Mouse (Mus musculus) heart, embryonic 11.5 days (tissue): ENCODE data around the gene Tssk1. TPM values are rescaled to one million over a fixed set of nuclear protein-coding genes. Genes with fewer than 3 reads are reported as not detected.

Source experiments
- ATAC-seq: fragments of 200-750 bp; cut with Nextera tagmentation; replicated peaks from 2 replicates; pipeline ENCODE4 v1.8.0; 2017; ENCODE audit warnings: moderate library complexity; ENCODE audit not compliant: insufficient number of reproducible peaks, low FRiP score, low TSS enrichment
- H3K27ac ChIP-seq: fragments of 300-500 bp; sonication (generic); 2 replicates; pipeline ENCODE4 v1.5.1; 2014; ENCODE audit warnings: mild to moderate bottlenecking, low read depth, low read length
- H3K27me3 ChIP-seq: fragments of 300-500 bp; sonication (generic); 2 replicates; pipeline ENCODE4 v1.6.1; 2014; ENCODE audit warnings: mild to moderate bottlenecking, low read length, mixed read lengths; ENCODE audit not compliant: control insufficient read depth, insufficient read depth
- H3K36me3 ChIP-seq: fragments of 300-500 bp; sonication (generic); 2 replicates; pipeline ENCODE4 v1.6.1; 2014; ENCODE audit warnings: mild to moderate bottlenecking, low read length, moderate library complexity, mixed read lengths; ENCODE audit not compliant: control insufficient read depth, insufficient read depth
- H3K4me1 ChIP-seq: fragments of 300-500 bp; sonication (generic); 2 replicates; pipeline ENCODE4 v1.6.1; 2014; ENCODE audit warnings: low read length; ENCODE audit not compliant: control insufficient read depth, insufficient read depth
- H3K4me2 ChIP-seq: fragments of 300-500 bp; sonication (generic); 2 replicates; pipeline ENCODE4 v1.6.1; 2014; ENCODE audit warnings: mild to moderate bottlenecking, moderate library complexity
- H3K4me3 ChIP-seq: fragments of 300-500 bp; sonication (generic); 2 replicates; pipeline ENCODE4 v1.5.1; 2014; ENCODE audit warnings: low read depth, low read length
- H3K9ac ChIP-seq: fragments of 300-500 bp; sonication (generic); 2 replicates; pipeline ENCODE4 v1.6.1; 2014; ENCODE audit warnings: mild to moderate bottlenecking, low read depth, low read length, moderate library complexity
- H3K9me3 ChIP-seq: fragments of 300-500 bp; sonication (generic); replicated peaks from 2 replicates; pipeline ENCODE4 v1.6.1; 2016; ENCODE audit warnings: low read length; ENCODE audit not compliant: control insufficient read depth
- WGBS: fragments of 180-500 bp; shearing (Covaris S2); extraction: QIAGEN DNeasy Blood & Tissue Kit; methylation state at CpG from one replicate; pipeline ENCODE4 v1.1.7; 2014; ENCODE audit not compliant: insufficient replicate concordance; 5-methylcytosine and 5-hydroxymethylcytosine counted together
- polyA plus RNA-seq: library from polyadenylated mRNA; unstranded; fragments of >200 nt; fragmentation: Nextera tagmentation; extraction: Ambion mirVana; gene quantifications from 2 replicates; pipeline ENCODE4 v1.2.1, GENCODE M21; 2014

Gene Tssk1
- polyA plus RNA-seq, 1 experiment from 2014 or later, result 0.07 TPM

- H3K9ac ChIP-seq, result no peak overlapping the region
- peaks cover 6% of the 10 kb centered on the region for H3K4me1 ChIP-seq
- 0 out of 2 replicates have a peak overlapping the region, but pooled peaks have one; percentile 2 for H3K27ac ChIP-seq
- H3K4me2 ChIP-seq, result no peak overlapping the region
- ATAC-seq, result no peak
- H3K27me3 ChIP-seq, result no peaks in the 10 kb centered on the region
- H3K36me3 ChIP-seq, result peaks cover 2% of the 10 kb centered on the region; the same call in 1 of the 2 replicates
- no peak overlapping the region for H3K4me3 ChIP-seq
- H3K9me3 ChIP-seq, result no peaks in the 10 kb centered on the region
- 15% methylated on average over 2 of the region's 2 CpGs for WGBS
Observed at GRCm38 (mm10) chr16:17929211-17929610, 35.2 kb downstream of the Tssk1 start.

GRCm38 (mm10) chr16:17929631-17930030 is 35.6 kb downstream of the Tssk1 start:
- Histone ChIP-seq H3K9ac (no peak overlapping the region), H3K27ac (no peak overlapping the region), H3K4me3 (no peak overlapping the region), H3K36me3 (peaks cover 2% of the 10 kb centered on the region; the same call in 1 of the 2 replicates), H3K27me3 (no peaks in the 10 kb centered on the region), H3K4me1 (peaks cover 6% of the 10 kb centered on the region), H3K4me2 (no peak overlapping the region), H3K9me3 (no peaks in the 10 kb centered on the region)
- no peak for ATAC-seq
- 85% methylated on average over 2 of the region's 2 CpGs for WGBS

- H3K36me3 ChIP-seq, result no peaks in the 10 kb centered on the region
- no peak overlapping the region for H3K4me2 ChIP-seq
- ATAC-seq, result no peak
- H3K9me3 ChIP-seq, result no peaks in the 10 kb centered on the region
- no peak overlapping the region for H3K9ac ChIP-seq
- H3K4me1 ChIP-seq, result peaks cover 3% of the 10 kb centered on the region
- no peak overlapping the region for H3K27ac ChIP-seq
- H3K4me3 ChIP-seq, result no peak overlapping the region
- peaks cover 7% of the 10 kb centered on the region for H3K27me3 ChIP-seq
- WGBS, result 70% methylated on average over 5 of the region's 5 CpGs
Observed at GRCm38 (mm10) chr16:17931906-17932460, 38.0 kb downstream of the Tssk1 start.

GRCm38 (mm10) chr16:17933594-17934444 is 39.8 kb downstream of the Tssk1 start:
- Histone ChIP-seq H3K27ac (no peak overlapping the region), H3K9ac (no peak overlapping the region), H3K4me3 (no peak overlapping the region), H3K36me3 (no peaks in the 10 kb centered on the region), H3K4me1 (peaks cover 7% of the 10 kb centered on the region), H3K4me2 (no peak overlapping the region), H3K9me3 (no peaks in the 10 kb centered on the region), H3K27me3 (peaks cover 15% of the 10 kb centered on the region)
- WGBS, result 51% methylated on average over 9 of the region's 9 CpGs
- no peak for ATAC-seq

- no peak overlapping the region for H3K4me2 ChIP-seq
- peaks cover 7% of the 10 kb centered on the region for H3K4me1 ChIP-seq
- ATAC-seq, result no peak
- H3K27me3 ChIP-seq, result peaks cover 15% of the 10 kb centered on the region
- H3K9ac ChIP-seq, result no peak overlapping the region
- no peaks in the 10 kb centered on the region for H3K36me3 ChIP-seq
- H3K9me3 ChIP-seq, result no peaks in the 10 kb centered on the region
- H3K27ac ChIP-seq, result no peak overlapping the region
- no peak overlapping the region for H3K4me3 ChIP-seq
- WGBS, result 58% methylated on average over 3 of the region's 3 CpGs
Observed at GRCm38 (mm10) chr16:17934445-17934910, 40.5 kb downstream of the Tssk1 start.

- Histone ChIP-seq H3K4me2 (no peak overlapping the region), H3K9ac (no peak overlapping the region), H3K4me1 (peaks cover 7% of the 10 kb centered on the region), H3K27ac (no peak overlapping the region), H3K4me3 (no peak overlapping the region), H3K36me3 (no peaks in the 10 kb centered on the region), H3K27me3 (peaks cover 15% of the 10 kb centered on the region), H3K9me3 (no peaks in the 10 kb centered on the region)
- 76% methylated on average over 10 of the region's 10 CpGs for WGBS
- ATAC-seq, result no peak
Observed at GRCm38 (mm10) chr16:17936776-17937175, 42.8 kb downstream of the Tssk1 start.

- WGBS, result 53% methylated on average over 7 of the region's 7 CpGs
- Histone ChIP-seq H3K4me1 (peaks cover 7% of the 10 kb centered on the region), H3K4me3 (no peak overlapping the region), H3K36me3 (no peaks in the 10 kb centered on the region), H3K9me3 (no peaks in the 10 kb centered on the region), H3K9ac (no peak overlapping the region), H3K27me3 (peaks cover 15% of the 10 kb centered on the region), H3K27ac (no peak overlapping the region), H3K4me2 (no peak overlapping the region)
- ATAC-seq, result no peak
Observed at GRCm38 (mm10) chr16:17938187-17938586, 44.2 kb downstream of the Tssk1 start.

GRCm38 (mm10) chr16:17938821-17939220 is 44.8 kb downstream of the Tssk1 start:
- Histone ChIP-seq H3K9me3 (no peaks in the 10 kb centered on the region), H3K27me3 (peaks cover 15% of the 10 kb centered on the region), H3K36me3 (no peaks in the 10 kb centered on the region), H3K4me2 (peak overlapping the region; percentile 22; the same call in 1 of the 2 replicates), H3K4me1 (peaks cover 7% of the 10 kb centered on the region), H3K27ac (no peak overlapping the region), H3K4me3 (no peak overlapping the region), H3K9ac (no peak overlapping the region)
- peak; percentile 63; the same call in 1 of the 2 replicates for ATAC-seq
- WGBS, result 9% methylated on average over 7 of the region's 7 CpGs
